Mouse (Mus musculus): ENCODE results near the gene Lnx2.

DNA sequence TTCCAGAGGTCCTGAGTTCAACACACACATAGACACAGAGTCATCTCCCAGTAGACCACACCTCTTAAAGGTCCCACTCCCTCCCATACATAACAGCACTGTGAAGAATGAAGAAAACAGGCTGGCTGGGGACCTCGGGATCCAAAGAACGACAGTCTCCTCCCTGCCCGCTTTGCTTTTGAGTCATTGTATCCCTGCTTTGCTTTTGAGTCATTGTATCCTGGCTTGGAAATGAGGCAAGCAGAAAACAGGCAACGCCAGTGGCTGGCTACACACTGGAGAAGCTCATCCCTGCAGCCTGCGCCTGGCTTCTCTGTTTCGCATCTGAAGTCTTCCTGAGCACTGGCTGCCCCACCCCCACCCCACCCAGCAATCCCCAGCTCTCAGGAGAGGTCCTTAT lies 40.6 kb upstream of the Lnx2 start:
- TF ChIP-seq USF2 (conservative IDR thresholded peaks at IDR 0.05; ENCODE audit: low read depth, low read length): no peak
- TF ChIP-seq CTCF (conservative IDR thresholded peaks at IDR 0.05 in 1 of 2, IDR thresholded peaks at IDR 0.05 in 1 of 2; ENCODE audit: low read depth in 2 of 2, low read length in 2 of 2): no peak
- no peak for TF ChIP-seq POLR2A (IDR thresholded peaks at IDR 0.05; ENCODE audit: low read depth, low read length)
- TF ChIP-seq MAZ (IDR thresholded peaks at IDR 0.05; ENCODE audit: low read depth, low read length): no peak
- no peak for TF ChIP-seq POLR2AphosphoS2 (IDR thresholded peaks at IDR 0.05; ENCODE audit: low read depth, low read length)
- TF ChIP-seq CHD2 (IDR thresholded peaks at IDR 0.05; ENCODE audit: low read length): no peak
- TF ChIP-seq SIN3A (IDR thresholded peaks at IDR 0.05; ENCODE audit: low read length): no peak
